Mouse (Mus musculus) left cerebral cortex, postnatal 14 days (tissue): ENCODE data around the gene Trim11. TPM values are rescaled to one million over a fixed set of nuclear protein-coding genes. Genes with fewer than 3 reads are reported as not detected.

Source experiments
- DNase-seq, 2 experiments: peaks; one replicate each; pipeline ENCODE4 v3.0.0; 2021 to 2022; ENCODE audit warnings: low spot score in 2 of 2, mixed read lengths in 1 of 2
- intact Hi-C: fragments of 180-260 bp; cut with DNase I; formaldehyde crosslinking; loops from one replicate; pipeline ENCODE4 v1.15.1; 2025
- total RNA-seq, 2 experiments: library from RNA; stranded (reverse); gene quantifications; 2 replicates each; pipeline ENCODE4 v1.2.3; 2021

Trim11 gene
- total RNA-seq, 2 experiments from 2014 or later = 21.8 to 22.0 TPM

GRCm38 (mm10) chr11:58971796-58972195 lies 6.1 kb upstream of the Trim11 start:
- intact Hi-C loops = loop anchor here (10.0 kb wide), 1 partner anchor 213 kb away; the partner anchor contains the start of gene Gjc2
- no peak for DNase-seq

- no peak for DNase-seq
- intact Hi-C loops = loop anchor here (10.0 kb wide), 1 partner anchor 210 kb away; the partner anchor contains the start of gene Gjc2
Measured at GRCm38 (mm10) chr11:58974414-58974813, 3.5 kb upstream of the Trim11 start.

- DNase-seq = no peak
- intact Hi-C loops = loop anchor here (10.0 kb wide), 1 partner anchor 208 kb away; the partner anchor contains the start of gene Gjc2
Measured at GRCm38 (mm10) chr11:58977150-58977549, 743 bp upstream of the Trim11 start.

GRCm38 (mm10) chr11:58977607-58978026 lies 276 bp upstream of the Trim11 start:
- intact Hi-C loops = loop anchor here (10.0 kb wide), 1 partner anchor 207 kb away; the partner anchor contains the start of gene Gjc2
- no peak for DNase-seq

- no peak for DNase-seq
- intact Hi-C loops = loop anchor here (10.0 kb wide), 1 partner anchor 206 kb away; the partner anchor contains the start of gene Gjc2
Measured at GRCm38 (mm10) chr11:58978706-58979030, 775 bp downstream of the Trim11 start.

GRCm38 (mm10) chr11:58979183-58979582 lies 1.3 kb downstream of the Trim11 start:
- intact Hi-C loops = loop anchor here (10.0 kb wide), 1 partner anchor 206 kb away; the partner anchor contains the start of gene Gjc2
- no peak for DNase-seq

GRCm38 (mm10) chr11:58979661-58980060 lies 1.8 kb downstream of the Trim11 start:
- intact Hi-C loops = loop anchor here (10.0 kb wide), 1 partner anchor 205 kb away; the partner anchor contains the start of gene Gjc2
- DNase-seq = no peak

GRCm38 (mm10) chr11:58980381-58980990 lies 2.6 kb downstream of the Trim11 start:
- intact Hi-C loops = no loop called here

GRCm38 (mm10) chr11:58981541-58982447 lies 3.9 kb downstream of the Trim11 start:
- DNase-seq = peak; percentile 76 to 85
- intact Hi-C loops = no loop called here

More at GRCm38 (mm10) chr11:58980381-58980990, 2.6 kb downstream of the Trim11 start:
- DNase-seq = no peak

GRCm38 (mm10) chr11:58982471-58983097 lies 4.7 kb downstream of the Trim11 start:
- no peak for DNase-seq
- intact Hi-C loops = no loop called here

- intact Hi-C loops = no loop called here
Measured at GRCm38 (mm10) chr11:58983691-58984341, 5.9 kb downstream of the Trim11 start.

GRCm38 (mm10) chr11:58984657-58985056 lies 6.8 kb downstream of the Trim11 start:
- no peak for DNase-seq

More at GRCm38 (mm10) chr11:58983691-58984341, 5.9 kb downstream of the Trim11 start:
- no peak for DNase-seq

GRCm38 (mm10) chr11:58985299-58985917 lies 7.5 kb downstream of the Trim11 start:
- intact Hi-C loops = no loop called here
- no peak for DNase-seq

More at GRCm38 (mm10) chr11:58984657-58985056, 6.8 kb downstream of the Trim11 start:
- intact Hi-C loops = no loop called here

GRCm38 (mm10) chr11:58989166-58989565 lies 11.3 kb downstream of the Trim11 start:
- intact Hi-C loops = no loop called here
- no peak for DNase-seq

GRCm38 (mm10) chr11:58990141-58990540 lies 12.2 kb downstream of the Trim11 start:
- intact Hi-C loops = no loop called here
- no peak for DNase-seq

- intact Hi-C loops = no loop called here
- DNase-seq = peak; percentile 37 to 51
Measured at GRCm38 (mm10) chr11:58990794-58991193, 12.9 kb downstream of the Trim11 start.

- intact Hi-C loops = no loop called here
- no peak for DNase-seq
Measured at GRCm38 (mm10) chr11:58991911-58992310, 14.0 kb downstream of the Trim11 start.

- no peak for DNase-seq
- intact Hi-C loops = no loop called here
Measured at GRCm38 (mm10) chr11:58993091-58993670, 15.3 kb downstream of the Trim11 start.
